Mouse (Mus musculus) effector memory CD4-positive, alpha-beta T cell, adult 5 months (primary cell): ENCODE measurements around the gene Sufu. TPM values are rescaled to one million over a fixed set of nuclear protein-coding genes. Genes with fewer than 3 reads are reported as not detected.

Experiments used
- polyA plus RNA-seq: library from polyadenylated mRNA; unstranded; fragments of 100-300 nt; shearing (Covaris generic); gene quantifications from one replicate; pipeline ENCODE4 v1.2.1, GENCODE M21; 2017

Sufu gene
- 33.5 TPM for polyA plus RNA-seq

GRCm38 (mm10) chr19:46396686-46397435 lies at the start of gene Sufu:
Gene Sufu, plus strand, starts transcription at chr19:46396896.

GRCm38 (mm10) chr19:46350168-46350932 lies 46.3 kb upstream of the Sufu start, which contains the start of gene 2310034G01Rik:
Gene 2310034G01Rik, minus strand, starts transcription at chr19:46350302.

GRCm38 (mm10) chr19:46395109-46396009 lies 1.3 kb upstream of the Sufu start, which contains the start of gene Actr1a:
Gene Actr1a, minus strand, starts transcription at chr19:46395748.

GRCm38 (mm10) chr19:46501401-46502068 lies 104.8 kb downstream of the Sufu start, which contains the start of gene Trim8:
Gene Trim8, plus strand, starts transcription at chr19:46501702.

Other genes starting within 250 kb of the Sufu start
- gene Pitx3, start 248.6 kb upstream of the Sufu start, polyA plus RNA-seq: not detected
- 67.5 TPM for gene Gbf1, start 244.4 kb upstream of the Sufu start, polyA plus RNA-seq
- gene Nfkb2, start 92.6 kb upstream of the Sufu start, polyA plus RNA-seq: 249 TPM
- gene Psd, start 69.7 kb upstream of the Sufu start, polyA plus RNA-seq: 8.8 TPM
- 10.5 TPM for gene Fbxl15, start 68.7 kb upstream of the Sufu start, polyA plus RNA-seq
- gene Cuedc2, start 58.2 kb upstream of the Sufu start, polyA plus RNA-seq: 16.6 TPM
- gene Mfsd13a, start 55.8 kb upstream of the Sufu start, polyA plus RNA-seq: 12.0 TPM
- gene 2310034G01Rik, start 46.6 kb upstream of the Sufu start, polyA plus RNA-seq: not detected
- 87.1 TPM for gene Actr1a, start 1.1 kb upstream of the Sufu start, polyA plus RNA-seq
- gene Trim8, start 104.8 kb downstream of the Sufu start, polyA plus RNA-seq: 80.2 TPM
- 15.2 TPM for gene Arl3, start 176.3 kb downstream of the Sufu start, polyA plus RNA-seq
- gene Sfxn2, start 176.5 kb downstream of the Sufu start, polyA plus RNA-seq: 10.4 TPM
- 71.2 TPM for gene Wbp1l, start 202.2 kb downstream of the Sufu start, polyA plus RNA-seq